Mouse (Mus musculus): ENCODE results near the gene Id1. TPM values are rescaled to one million over a fixed set of nuclear protein-coding genes. Genes with fewer than 3 reads are reported as not detected.
A peak's percentile ranks its signal among the peaks of the same experiment; 100 is the strongest.

The Id1 gene
- polyA plus RNA-seq, 1 experiment from 2014 or later = 228 TPM

DNA sequence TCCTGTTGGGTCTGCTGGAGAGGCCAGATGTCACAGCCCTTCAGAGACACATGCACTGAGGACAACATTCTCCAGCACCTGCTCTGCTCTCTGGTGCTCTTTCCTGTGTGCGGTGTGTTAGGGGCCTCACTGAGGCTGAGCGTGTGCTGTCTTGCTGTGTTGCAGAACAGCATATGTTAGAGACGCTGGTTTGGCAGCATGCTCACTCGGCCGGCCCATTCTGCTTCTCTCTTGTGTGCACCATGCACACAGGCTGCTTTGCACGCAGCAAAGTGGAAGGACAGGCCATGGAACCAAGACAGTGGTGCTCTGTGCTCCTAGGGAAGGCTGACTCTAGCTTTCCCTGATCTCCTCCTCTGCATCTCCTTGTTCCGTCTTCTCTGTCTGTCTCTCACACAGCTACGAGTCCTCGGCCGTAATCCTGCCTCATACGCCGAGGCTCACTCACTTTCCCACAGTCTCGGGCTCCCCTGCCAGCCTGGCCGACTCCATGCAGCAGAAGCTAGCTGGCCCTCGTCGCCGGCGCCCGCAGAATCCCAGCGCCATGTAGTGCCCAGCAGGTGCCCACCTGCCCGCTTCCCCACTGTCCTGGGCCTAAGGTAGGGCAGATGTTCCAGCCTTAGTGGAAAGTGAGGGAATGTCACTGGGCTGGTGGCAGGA lies 32.3 kb upstream of the Id1 start:
- Histone ChIP-seq H3K9me3 (ENCODE audit: control insufficient read depth, low read length) (no peaks in the 10 kb centered on the region), H3K4me2 (replicated peaks; ENCODE audit: low read depth) (no peak overlapping the region), H3K27ac (replicated peaks) (no peak overlapping the region), H3K4me1 (replicated peaks; ENCODE audit: control insufficient read depth, insufficient read depth) (peaks cover 13% of the 10 kb centered on the region; the same call in 1 of the 2 replicates), H3K36me3 (ENCODE audit: control insufficient read depth, insufficient read depth, low read length) (peaks cover 37% of the 10 kb centered on the region), H3K9ac (ENCODE audit: low read length) (no peak overlapping the region), H3K27me3 (ENCODE audit: control insufficient read depth, insufficient read depth, low read length) (no peaks in the 10 kb centered on the region), H3K4me3 (ENCODE audit: low read depth, low read length) (no peak overlapping the region)
- WGBS = 89% methylated on average over 21 of the region's 21 CpGs
- TF ChIP-seq EP300 (optimal IDR thresholded peaks at IDR 0.05) = no peak
- no peak for TF ChIP-seq CTCF (IDR thresholded peaks at IDR 0.05; ENCODE audit: low read depth)
- ATAC-seq (ENCODE audit: low FRiP score, low TSS enrichment) (no peak), DNase-seq (ENCODE audit: low spot score) (no peak)

GRCm38 (mm10) chr2:152704256-152704605 lies 31.8 kb upstream of the Id1 start:
- no peak for ATAC-seq (ENCODE audit: low FRiP score, low TSS enrichment)
- Histone ChIP-seq H3K4me2 (replicated peaks; ENCODE audit: low read depth) (no peak overlapping the region), H3K27me3 (ENCODE audit: control insufficient read depth, insufficient read depth, low read length) (no peaks in the 10 kb centered on the region), H3K36me3 (ENCODE audit: control insufficient read depth, insufficient read depth, low read length) (peaks cover 37% of the 10 kb centered on the region), H3K4me1 (replicated peaks; ENCODE audit: control insufficient read depth, insufficient read depth) (peaks cover 13% of the 10 kb centered on the region; the same call in 1 of the 2 replicates), H3K9me3 (ENCODE audit: control insufficient read depth, low read length) (no peaks in the 10 kb centered on the region), H3K27ac (replicated peaks) (no peak overlapping the region), H3K4me3 (ENCODE audit: low read depth, low read length) (no peak overlapping the region), H3K9ac (ENCODE audit: low read length) (no peak overlapping the region)
- WGBS = 87% methylated on average over 5 of the region's 5 CpGs
- TF ChIP-seq EP300 (optimal IDR thresholded peaks at IDR 0.05) = no peak
- no peak for TF ChIP-seq CTCF (IDR thresholded peaks at IDR 0.05; ENCODE audit: low read depth)
- DNase-seq (ENCODE audit: low spot score) = no peak

GRCm38 (mm10) chr2:152704811-152705370 lies 31.2 kb upstream of the Id1 start:
- no peak for TF ChIP-seq CTCF (IDR thresholded peaks at IDR 0.05; ENCODE audit: low read depth)
- TF ChIP-seq EP300 (optimal IDR thresholded peaks at IDR 0.05) = no peak
- DNase-seq (ENCODE audit: low spot score) = no peak
- Histone ChIP-seq H3K4me2 (replicated peaks; ENCODE audit: low read depth) (no peak overlapping the region), H3K27ac (replicated peaks) (no peak overlapping the region), H3K4me1 (replicated peaks; ENCODE audit: control insufficient read depth, insufficient read depth) (peaks cover 13% of the 10 kb centered on the region; the same call in 1 of the 2 replicates), H3K36me3 (ENCODE audit: control insufficient read depth, insufficient read depth, low read length) (peaks cover 34% of the 10 kb centered on the region), H3K9ac (ENCODE audit: low read length) (peak overlapping the region; percentile 5; the same call in 1 of the 2 replicates), H3K9me3 (ENCODE audit: control insufficient read depth, low read length) (no peaks in the 10 kb centered on the region), H3K4me3 (ENCODE audit: low read depth, low read length) (no peak overlapping the region), H3K27me3 (ENCODE audit: control insufficient read depth, insufficient read depth, low read length) (no peaks in the 10 kb centered on the region)
- 91% methylated on average over 14 of the region's 14 CpGs for WGBS
- no peak for ATAC-seq (ENCODE audit: low FRiP score, low TSS enrichment)

- H3K4me3 ChIP-seq (ENCODE audit: low read depth, low read length) = no peak overlapping the region
- TF ChIP-seq EP300 (optimal IDR thresholded peaks at IDR 0.05) = no peak
- no peak for TF ChIP-seq CTCF (IDR thresholded peaks at IDR 0.05; ENCODE audit: low read depth)
- H3K9me3 ChIP-seq (ENCODE audit: control insufficient read depth, low read length) = no peaks in the 10 kb centered on the region
- 69% methylated on average over 22 of the region's 22 CpGs for WGBS
- DNase-seq (ENCODE audit: low spot score) (peak; percentile 58), ATAC-seq (ENCODE audit: low FRiP score, low TSS enrichment) (no peak)
- peak overlapping the region; percentile 43; the same call in 1 of the 2 replicates for H3K9ac ChIP-seq (ENCODE audit: low read length)
- H3K36me3 ChIP-seq (ENCODE audit: control insufficient read depth, insufficient read depth, low read length) = peaks cover 33% of the 10 kb centered on the region
- H3K4me2 ChIP-seq (replicated peaks; ENCODE audit: low read depth) = no peak overlapping the region
- H3K4me1 ChIP-seq (replicated peaks; ENCODE audit: control insufficient read depth, insufficient read depth) = peaks cover 13% of the 10 kb centered on the region; the same call in 1 of the 2 replicates
- H3K27me3 ChIP-seq (ENCODE audit: control insufficient read depth, insufficient read depth, low read length) = no peaks in the 10 kb centered on the region
- H3K27ac ChIP-seq (replicated peaks) = peak overlapping the region; percentile 91
These were observed 30.0 kb upstream of the Id1 start for GRCm38 (mm10) chr2:152705993-152706571.

- no peak for DNase-seq (ENCODE audit: low spot score)
- H3K9me3 ChIP-seq (ENCODE audit: control insufficient read depth, low read length) = no peaks in the 10 kb centered on the region
- peak overlapping the region; percentile 91 for H3K27ac ChIP-seq (replicated peaks)
- no peak for ATAC-seq (ENCODE audit: low FRiP score, low TSS enrichment)
- peaks cover 25% of the 10 kb centered on the region for H3K36me3 ChIP-seq (ENCODE audit: control insufficient read depth, insufficient read depth, low read length)
- H3K4me2 ChIP-seq (replicated peaks; ENCODE audit: low read depth) = peak overlapping the region; percentile 63
- peak overlapping the region; percentile 39 for H3K4me3 ChIP-seq (ENCODE audit: low read depth, low read length)
- H3K27me3 ChIP-seq (ENCODE audit: control insufficient read depth, insufficient read depth, low read length) = no peaks in the 10 kb centered on the region
- WGBS = 19% methylated on average over 7 of the region's 7 CpGs
- H3K9ac ChIP-seq (ENCODE audit: low read length) = peak overlapping the region; percentile 71
- peaks cover 13% of the 10 kb centered on the region; the same call in 1 of the 2 replicates for H3K4me1 ChIP-seq (replicated peaks; ENCODE audit: control insufficient read depth, insufficient read depth)
- TF ChIP-seq EP300 (optimal IDR thresholded peaks at IDR 0.05) (no peak), CTCF (IDR thresholded peaks at IDR 0.05; ENCODE audit: low read depth) (no peak)
These were observed 28.9 kb upstream of the Id1 start for GRCm38 (mm10) chr2:152707186-152707585.

DNA sequence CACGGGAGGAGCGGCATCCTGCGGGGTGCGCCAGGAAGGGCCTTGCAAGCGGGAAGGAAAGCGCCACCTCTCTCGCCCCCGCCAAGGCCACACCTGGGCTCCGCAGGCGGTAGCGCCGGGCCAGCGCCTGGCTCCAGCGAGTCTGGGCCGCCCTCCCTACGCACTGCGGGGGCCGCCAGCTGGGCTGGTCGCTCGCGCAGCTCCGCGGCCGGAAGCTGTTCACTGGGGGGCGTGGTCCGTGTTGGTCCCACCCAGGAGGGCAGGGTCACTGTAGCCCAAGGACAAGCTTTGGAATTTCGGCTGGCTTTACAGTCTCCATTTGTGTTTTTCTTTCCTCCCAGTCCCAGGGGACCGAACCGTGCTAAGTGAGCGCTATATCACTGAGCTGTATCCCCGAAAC lies 28.4 kb upstream of the Id1 start:
- Histone ChIP-seq H3K4me2 (replicated peaks; ENCODE audit: low read depth) (peak overlapping the region; percentile 63), H3K4me1 (replicated peaks; ENCODE audit: control insufficient read depth, insufficient read depth) (peaks cover 13% of the 10 kb centered on the region; the same call in 1 of the 2 replicates), H3K36me3 (ENCODE audit: control insufficient read depth, insufficient read depth, low read length) (peaks cover 21% of the 10 kb centered on the region), H3K27me3 (ENCODE audit: control insufficient read depth, insufficient read depth, low read length) (no peaks in the 10 kb centered on the region), H3K27ac (replicated peaks) (peak overlapping the region; percentile 91), H3K4me3 (ENCODE audit: low read depth, low read length) (peak overlapping the region; percentile 39), H3K9me3 (ENCODE audit: control insufficient read depth, low read length) (no peaks in the 10 kb centered on the region), H3K9ac (ENCODE audit: low read length) (peak overlapping the region; percentile 71)
- ATAC-seq (ENCODE audit: low FRiP score, low TSS enrichment) = peak; percentile 96
- 9% methylated on average over 29 of the region's 31 CpGs for WGBS
- DNase-seq (ENCODE audit: low spot score) = peak; percentile 96
- TF ChIP-seq EP300 (optimal IDR thresholded peaks at IDR 0.05) (peak; percentile 64), CTCF (IDR thresholded peaks at IDR 0.05; ENCODE audit: low read depth) (no peak)
